8 mouse cellular contexts compared by ENCODE assay signal in the genomic region with DNA sequence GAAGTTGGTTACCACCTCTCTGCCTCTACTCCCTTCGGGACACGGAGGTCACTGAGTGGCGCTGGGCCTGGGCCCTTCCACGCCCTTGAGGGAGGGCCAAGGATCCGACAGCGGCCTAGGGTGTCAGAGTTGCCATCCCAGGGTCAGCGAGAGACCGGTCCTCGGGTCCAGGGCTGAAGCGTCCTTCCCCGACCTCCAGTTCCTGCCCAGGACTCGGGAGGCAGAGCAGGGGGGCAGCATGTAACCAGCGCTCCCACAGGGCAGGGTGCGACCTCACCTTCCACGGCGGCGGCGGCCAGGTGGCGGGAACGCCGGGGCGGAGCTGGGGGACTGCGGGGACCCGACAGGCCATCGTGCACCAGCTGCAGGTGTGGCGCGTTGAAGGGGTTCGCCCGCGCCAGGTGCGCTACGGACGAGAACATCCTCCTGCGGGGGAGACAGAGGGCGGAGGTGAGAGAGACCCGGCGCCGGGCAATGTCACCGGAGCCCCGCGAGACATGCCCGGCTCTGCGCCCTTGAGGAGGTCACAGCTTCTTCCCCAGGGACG. TPM values are rescaled to one million over a fixed set of nuclear protein-coding genes. Genes with fewer than 3 reads are reported as not detected.
DNase-seq lines count a peak whose midpoint lies in the region; ATAC-seq and TF ChIP-seq lines count a peak whose summit lies in the region.

No protein-coding gene starts in this region.

- peak overlapping the region; percentile 76 to 90 for H3K4me3 ChIP-seq in ES-E14 (ENCODE audit: insufficient read depth in 1 of 2, low read depth in 1 of 2, low read length in 2 of 2, poor library complexity in 1 of 2, severe bottlenecking in 1 of 2)
- H3K4me3 ChIP-seq in kidney, embryonic 16.5 days (ENCODE audit: low read length) = peak overlapping the region; percentile 95

- WGBS in kidney, embryonic 16.5 days = 1% methylated on average over 41 of the region's 44 CpGs

- H3K4me2 ChIP-seq in kidney, embryonic 16.5 days (replicated peaks; ENCODE audit: low read depth, low read length) = peak overlapping the region; percentile 56

- no peaks in the 10 kb centered on the region for H3K27me3 ChIP-seq in kidney, embryonic 16.5 days (ENCODE audit: insufficient read depth, low read length)

- peak overlapping the region; percentile 77 for H3K27ac ChIP-seq in ES-E14 (ENCODE audit: insufficient read depth, low read depth, low read length, poor library complexity, severe bottlenecking)
- H3K27ac ChIP-seq in kidney, embryonic 16.5 days (ENCODE audit: low read length) = peak overlapping the region; percentile 93

- ATAC-seq in kidney, embryonic 16.5 days (ENCODE audit: low FRiP score, low TSS enrichment) = peak; percentile 62

- DNase-seq in 3T3-L1 (ENCODE audit: low read depth, low spot score) (peak; percentile 31), ES-E14 (ENCODE audit: low read depth, low spot score) (no peak)
- DNase-seq in embryo, embryonic 9.5 days (ENCODE audit: extremely low spot score) = peak; percentile 55
- DNase-seq in heart, adult 9 months (ENCODE audit: low spot score in 2 of 2) = peak; percentile 40 to 47
- peak; percentile 50 for DNase-seq in lung, postnatal 14 days
- DNase-seq in ovary, postnatal 36 days (ENCODE audit: low spot score) = peak; percentile 41
- DNase-seq in cerebellum, adult 9-11 months = no peak

- peaks cover 21% of the 10 kb centered on the region for H3K36me3 ChIP-seq in ES-E14 (ENCODE audit: control insufficient read depth, insufficient read depth, low read length, poor library complexity, severe bottlenecking)
- peaks cover 32% of the 10 kb centered on the region for H3K36me3 ChIP-seq in kidney, embryonic 16.5 days (ENCODE audit: insufficient read depth, low read length)

- no peaks in the 10 kb centered on the region for H3K9me3 ChIP-seq in ES-E14 (ENCODE audit: control insufficient read depth, insufficient read depth, low read depth, low read length)
- no peaks in the 10 kb centered on the region for H3K9me3 ChIP-seq in kidney, embryonic 16.5 days (ENCODE audit: low read length)

- in situ Hi-C loops in ES-E14 (cut with MboI; ENCODE audit: low sequenced_read_pairs in 2 of 2, unreplicated experiment in 2 of 2) = no loop called here

- H3K9ac ChIP-seq in ES-E14 (ENCODE audit: insufficient read depth, low read depth, low read length, poor library complexity, severe bottlenecking) = peak overlapping the region; percentile 91
- H3K9ac ChIP-seq in kidney, embryonic 16.5 days (replicated peaks; ENCODE audit: low read length) = peak overlapping the region; percentile 97

- H3K4me1 ChIP-seq in ES-E14 (ENCODE audit: control insufficient read depth in 2 of 2, insufficient read depth in 2 of 2, low read length in 2 of 2, poor library complexity in 1 of 2) = peaks cover 3 to 4% of the 10 kb centered on the region in 2 experiments; a peak in 3 of 4 replicates
- peaks cover 28% of the 10 kb centered on the region for H3K4me1 ChIP-seq in kidney, embryonic 16.5 days (ENCODE audit: insufficient read depth, low read length)

TF ChIP-seq in ES-E14, 5 proteins besides CTCF, POLR2A, EP300 and RAD21:
- TF ChIP-seq MAFK (IDR thresholded peaks at IDR 0.05; ENCODE audit: insufficient read depth, low read depth, low read length) (no peak), HCFC1 (IDR thresholded peaks at IDR 0.05; ENCODE audit: borderline replicate concordance, insufficient read depth, low read length) (no peak), ZC3H11A (IDR thresholded peaks at IDR 0.05; ENCODE audit: borderline replicate concordance, low read depth, low read length) (no peak), ZNF384 (IDR thresholded peaks at IDR 0.05; ENCODE audit: low read depth, low read length) (no peak), CHD2 (IDR thresholded peaks at IDR 0.05; ENCODE audit: low read depth, low read length) (no peak)

RNA-seq across cellular contexts. Expression of gene Slc25a3, which starts 0.5 kb away (rescaled TPM):
- 328 and 481 TPM in 2 replicates for total RNA-seq in ES-E14 (2012; rRNA removed)
- polyA plus RNA-seq in kidney, embryonic 16.5 days (2015; fragmentation: Nextera tagmentation; extraction: Ambion mirVana) = 673 and 685 TPM in 2 replicates

RNA-seq across cellular contexts. Expression of gene Ikbip, which starts 40.6 kb away (rescaled TPM):
- 28.1 and 32.7 TPM in 2 replicates for total RNA-seq in ES-E14 (2012; rRNA removed)
- polyA plus RNA-seq in kidney, embryonic 16.5 days (2015; fragmentation: Nextera tagmentation; extraction: Ambion mirVana) = 37.6 and 39.3 TPM in 2 replicates

RNA-seq across cellular contexts. Expression of gene Apaf1, which starts 40.8 kb away (rescaled TPM):
- 21.7 and 25.7 TPM in 2 replicates for total RNA-seq in ES-E14 (2012; rRNA removed)
- 15.8 and 18.8 TPM in 2 replicates for polyA plus RNA-seq in kidney, embryonic 16.5 days (2015; fragmentation: Nextera tagmentation; extraction: Ambion mirVana)

RNA-seq across cellular contexts. Expression of gene Tmpo, which starts 57.8 kb away (rescaled TPM):
- 176 and 189 TPM in 2 replicates for total RNA-seq in ES-E14 (2012; rRNA removed)
- polyA plus RNA-seq in kidney, embryonic 16.5 days (2015; fragmentation: Nextera tagmentation; extraction: Ambion mirVana) = 191 and 202 TPM in 2 replicates

Comparison
In these comparisons a context has a peak if more than half of its experiments do, and no peak if none do; other contexts are left out.
1. DNase-seq: peak in 3T3-L1 (single experiment), embryo, embryonic 9.5 days (single experiment), heart, adult 9 months (2 of 2), lung, postnatal 14 days (single experiment) and ovary, postnatal 36 days (single experiment); none in ES-E14 (single experiment) and cerebellum, adult 9-11 months (single experiment).